Mouse (Mus musculus) cortical plate, adult 2 months (tissue): ENCODE measurements at regions not wholly inside any gene's neighbourhood (a gene's known extent, or its start where the extent isn't known, plus 50 kb on each side); places are given as distances from the start of the nearest gene placed in this dataset.

Experiments
- H3K27ac ChIP-seq: fragments of 200-500 bp; 2 replicates; pipeline ENCODE4 v1.5.1; 2012; ENCODE audit warnings: low read length, control low read depth, inconsistent platforms; ENCODE audit not compliant: insufficient read depth
- H3K4me1 ChIP-seq: fragments of 200-500 bp; 2 replicates; pipeline ENCODE4 v1.6.1; 2011; ENCODE audit warnings: low read length; ENCODE audit not compliant: control insufficient read depth, insufficient read depth
- H3K4me3 ChIP-seq: fragments of 200-500 bp; 2 replicates; pipeline ENCODE4 v1.5.1; 2011; ENCODE audit warnings: mild to moderate bottlenecking, low read length, control low read depth; ENCODE audit not compliant: insufficient read depth
- CTCF ChIP-seq: fragments of 200-500 bp; IDR thresholded peaks from 2 replicates; pipeline ENCODE4 v1.5.1; 2011; ENCODE audit warnings: mild to moderate bottlenecking, control low read depth, low read length; ENCODE audit not compliant: insufficient read depth; ENCODE audit errors: extremely low read depth
- POLR2A ChIP-seq: fragments of 200-500 bp; IDR thresholded peaks from 2 replicates; pipeline ENCODE4 v1.6.1; 2011; ENCODE audit warnings: mild to moderate bottlenecking, low read length, control low read depth; ENCODE audit not compliant: insufficient read depth; ENCODE audit errors: extremely low read depth

GRCm38 (mm10) chr16:76532142-76532927, 158.7 kb upstream of the Nrip1 start:
- H3K4me1 ChIP-seq, result no peaks in the 10 kb centered on the region
- no peak overlapping the region for H3K4me3 ChIP-seq
- H3K27ac ChIP-seq, result no peak overlapping the region
- TF ChIP-seq POLR2A, result no peak
- TF ChIP-seq CTCF, result no peak

DNA sequence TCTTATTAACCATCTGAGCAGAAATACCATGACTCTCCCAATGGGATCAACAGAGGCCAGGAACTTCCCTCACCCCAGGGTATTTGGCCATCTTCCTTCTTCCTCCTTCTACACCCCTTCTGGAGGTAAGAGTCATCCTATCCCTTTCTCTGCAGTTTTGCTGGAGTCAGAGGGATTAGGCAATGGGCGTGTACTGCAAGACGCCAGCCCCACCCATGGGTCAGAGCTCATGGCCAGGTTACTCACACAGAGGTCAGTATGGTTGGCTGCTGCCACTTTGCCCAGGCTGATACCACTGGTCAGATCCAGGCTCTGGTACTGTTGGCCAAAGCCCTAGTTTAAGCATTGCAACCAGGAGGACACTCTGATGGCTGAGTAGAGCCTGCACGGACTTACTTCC, 157.3 kb upstream of the Nrip1 start:
- no peak overlapping the region for H3K4me3 ChIP-seq
- no peaks in the 10 kb centered on the region for H3K4me1 ChIP-seq
- TF ChIP-seq POLR2A, result no peak
- no peak overlapping the region for H3K27ac ChIP-seq

DNA sequence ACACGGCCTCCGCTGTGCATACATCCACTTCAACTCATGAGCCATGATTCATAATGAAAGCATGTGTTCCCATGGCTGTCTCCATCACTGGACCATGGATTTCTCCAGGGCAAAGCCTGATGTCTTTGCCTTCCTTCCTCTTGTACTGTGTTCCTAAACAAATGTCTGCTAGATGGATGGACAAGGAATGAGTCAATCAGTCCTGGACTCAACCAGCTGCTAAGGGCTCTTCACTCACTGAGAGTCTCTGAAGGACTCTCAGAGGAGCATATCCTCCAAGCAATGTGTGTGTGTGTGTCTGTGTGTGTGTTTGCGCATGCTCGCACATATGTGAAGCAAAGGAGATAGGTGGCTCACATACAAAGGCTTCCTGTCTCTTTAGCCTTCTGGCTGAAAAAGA, 156.0 kb upstream of the Nrip1 start:
- H3K27ac ChIP-seq, result no peak overlapping the region
- no peak overlapping the region for H3K4me3 ChIP-seq
- TF ChIP-seq CTCF, result no peak
- no peak for TF ChIP-seq POLR2A
- H3K4me1 ChIP-seq, result no peaks in the 10 kb centered on the region

DNA sequence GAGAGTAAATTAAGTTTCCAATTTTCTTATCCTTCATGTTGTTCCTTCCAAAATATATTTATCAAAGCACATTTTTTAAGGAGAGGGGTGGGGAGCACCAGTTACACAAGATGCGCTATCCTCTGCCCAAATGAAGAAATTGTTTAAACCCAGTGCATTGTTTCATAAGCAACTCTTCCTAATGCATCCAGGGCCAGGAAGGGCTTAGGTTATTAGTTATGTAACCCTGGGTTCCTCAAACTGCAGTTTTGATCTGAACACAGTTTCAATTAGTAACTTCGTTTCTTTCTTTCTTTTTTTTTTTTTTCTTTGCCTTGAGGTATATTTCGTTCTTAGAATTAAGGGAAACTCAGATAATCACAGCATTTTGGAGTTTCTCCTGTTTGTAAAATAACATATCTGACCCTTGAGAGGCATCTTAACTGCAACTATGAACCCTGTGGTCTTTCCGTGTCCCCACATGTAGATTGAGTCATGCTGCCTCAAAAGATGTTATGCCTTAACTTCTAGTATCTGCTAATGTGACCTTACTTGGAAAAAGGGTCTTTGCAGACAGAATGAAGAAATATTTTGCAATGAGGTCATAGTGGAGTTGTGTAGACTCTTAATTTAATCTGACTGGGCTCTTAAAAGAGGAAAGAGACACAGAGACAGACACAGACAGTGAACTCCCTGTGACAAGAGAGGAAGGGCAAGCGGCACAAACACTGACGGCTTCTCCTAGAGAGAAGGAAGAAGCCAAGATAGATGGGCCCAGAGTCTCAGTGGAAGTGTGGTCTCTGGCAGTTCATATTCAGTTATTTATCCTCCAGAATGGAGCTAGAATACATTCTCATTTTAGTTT, 153.7 kb upstream of the Nrip1 start:
- TF ChIP-seq POLR2A (no peak), CTCF (no peak)
- no peaks in the 10 kb centered on the region for H3K4me1 ChIP-seq
- no peak overlapping the region for H3K4me3 ChIP-seq
- H3K27ac ChIP-seq, result no peak overlapping the region

- Histone ChIP-seq H3K4me1 (no peaks in the 10 kb centered on the region), H3K4me3 (no peak overlapping the region), H3K27ac (no peak overlapping the region)
- no peak for TF ChIP-seq CTCF
- no peak for TF ChIP-seq POLR2A
Measured at GRCm38 (mm10) chr16:76525563-76525962, 151.9 kb upstream of the Nrip1 start.

DNA sequence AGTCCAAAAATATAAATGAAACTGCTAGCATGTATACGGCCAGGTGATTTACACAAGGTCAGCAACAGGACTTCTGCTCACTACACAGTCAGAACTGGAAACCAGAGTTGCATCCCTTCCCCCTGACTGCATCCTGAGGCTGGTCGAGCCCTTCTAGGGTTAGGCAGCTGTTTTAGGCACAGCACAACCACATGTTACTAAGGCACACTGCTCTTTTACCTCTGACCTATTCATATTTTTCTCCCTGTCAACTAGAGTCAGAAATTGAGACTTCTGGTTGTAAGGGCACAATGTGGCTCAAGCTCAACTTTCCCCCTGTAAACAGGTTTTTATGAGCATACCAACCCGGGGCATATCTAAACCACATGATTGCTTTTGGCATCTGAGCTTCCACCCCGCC, 151.3 kb upstream of the Nrip1 start:
- H3K4me3 ChIP-seq, result no peak overlapping the region
- no peaks in the 10 kb centered on the region for H3K4me1 ChIP-seq
- no peak for TF ChIP-seq CTCF
- TF ChIP-seq POLR2A, result no peak
- no peak overlapping the region for H3K27ac ChIP-seq

- Histone ChIP-seq H3K27ac (no peak overlapping the region), H3K4me3 (no peak overlapping the region), H3K4me1 (no peaks in the 10 kb centered on the region)
- no peak for TF ChIP-seq CTCF
- no peak for TF ChIP-seq POLR2A
Measured at GRCm38 (mm10) chr16:76521142-76521541, 147.5 kb upstream of the Nrip1 start.

- TF ChIP-seq POLR2A (no peak), CTCF (no peak)
- no peaks in the 10 kb centered on the region for H3K4me1 ChIP-seq
- H3K27ac ChIP-seq, result no peak overlapping the region
- no peak overlapping the region for H3K4me3 ChIP-seq
Measured at GRCm38 (mm10) chr16:76520643-76520993, 147.0 kb upstream of the Nrip1 start.

GRCm38 (mm10) chr16:76519911-76520642, 146.4 kb upstream of the Nrip1 start:
- Histone ChIP-seq H3K27ac (no peak overlapping the region), H3K4me3 (no peak overlapping the region), H3K4me1 (no peaks in the 10 kb centered on the region)
- no peak for TF ChIP-seq POLR2A
- no peak for TF ChIP-seq CTCF
